Mouse (Mus musculus) adrenal gland, adult 10 weeks (tissue): ENCODE results near the gene Fam189b. TPM values are rescaled to one million over a fixed set of nuclear protein-coding genes. Genes with fewer than 3 reads are reported as not detected.

Experiments
- polyA plus RNA-seq: library from polyadenylated mRNA; stranded (reverse); fragments of 350-450 nt; fragmentation: Illumina TruSeq; extraction: RNeasy Lipid Tissue Mini Kit (QIAGEN cat#74804); gene quantifications from one replicate; pipeline ENCODE4 v1.2.3, GENCODE M21; 2014; ENCODE audit warnings: low read depth, low replicate concordance

Gene Fam189b
- polyA plus RNA-seq: 0.47 TPM

DNA sequence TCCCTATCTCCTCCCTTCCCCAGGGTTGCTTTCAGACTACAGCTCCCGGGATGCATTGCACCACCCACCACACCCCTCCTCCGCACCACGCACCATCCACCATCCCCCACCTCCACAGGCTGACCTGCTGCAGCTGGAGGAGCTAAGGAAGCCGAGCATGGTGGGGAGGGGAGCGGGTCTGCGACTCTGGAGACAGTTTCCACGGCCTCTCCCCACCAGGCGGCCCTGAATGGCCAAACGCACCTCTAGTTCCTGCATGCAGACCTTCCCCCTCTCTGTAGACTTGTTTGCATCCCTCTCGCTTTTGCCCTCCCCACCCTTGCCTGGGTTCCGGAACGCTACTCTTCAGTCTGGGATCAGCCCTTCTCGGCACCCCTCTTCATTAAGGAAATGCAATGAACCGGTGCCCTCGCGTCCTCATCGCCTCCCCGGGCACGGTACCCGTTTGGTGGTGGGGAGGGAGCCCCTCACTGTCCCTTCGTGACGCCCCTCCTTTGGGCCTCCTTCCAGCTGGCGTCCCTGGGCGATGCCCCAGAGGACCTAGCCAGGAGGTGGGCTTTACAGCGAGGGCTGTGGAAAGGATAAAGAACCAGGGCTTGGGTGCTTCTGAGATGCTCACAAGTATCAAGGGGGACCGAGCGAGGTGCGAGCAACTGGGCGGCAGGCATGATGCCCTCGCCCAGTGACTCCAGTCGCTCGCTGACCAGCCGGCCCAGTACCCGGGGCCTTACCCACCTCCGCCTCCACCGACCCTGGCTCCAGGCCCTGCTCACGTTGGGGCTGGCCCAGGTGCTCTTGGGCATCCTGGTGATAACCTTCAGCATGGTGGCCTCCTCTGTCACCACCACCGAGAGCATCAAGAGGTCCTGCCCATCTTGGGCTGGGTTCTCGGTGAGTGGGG is at the start of gene Fam189b:
TSS of gene Fam189b (plus strand) at position 86 of the 901 bp plus-strand sequence.

DNA sequence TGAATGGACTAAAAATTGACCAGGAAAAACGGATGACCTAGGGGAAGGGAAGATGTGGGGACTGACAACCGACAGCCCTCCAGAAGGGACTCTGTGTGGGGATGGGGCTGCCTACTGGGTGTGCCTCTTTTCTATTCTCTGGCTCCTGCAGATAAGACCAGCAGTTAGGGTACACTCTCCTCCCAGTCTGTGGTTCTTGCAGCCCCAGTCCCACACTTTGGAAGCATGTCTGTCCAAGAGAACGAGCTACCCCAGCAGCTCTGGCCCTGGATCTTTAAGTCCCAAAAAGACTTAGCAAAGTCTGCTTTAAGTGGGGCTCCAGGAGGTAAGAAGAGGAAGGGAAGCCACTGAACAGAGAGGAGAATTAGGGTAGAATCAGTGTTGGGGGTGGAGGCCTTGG is 47.0 kb upstream of the Fam189b start, which contains the start of gene Pklr:
TSS of gene Pklr (plus strand) at position 185 of the 400 bp plus-strand sequence.

GRCm38 (mm10) chr3:89159616-89160344 is 23.2 kb upstream of the Fam189b start, which contains the start of gene Hcn3:
TSS of gene Hcn3 (minus strand) at chr3:89160196.

DNA sequence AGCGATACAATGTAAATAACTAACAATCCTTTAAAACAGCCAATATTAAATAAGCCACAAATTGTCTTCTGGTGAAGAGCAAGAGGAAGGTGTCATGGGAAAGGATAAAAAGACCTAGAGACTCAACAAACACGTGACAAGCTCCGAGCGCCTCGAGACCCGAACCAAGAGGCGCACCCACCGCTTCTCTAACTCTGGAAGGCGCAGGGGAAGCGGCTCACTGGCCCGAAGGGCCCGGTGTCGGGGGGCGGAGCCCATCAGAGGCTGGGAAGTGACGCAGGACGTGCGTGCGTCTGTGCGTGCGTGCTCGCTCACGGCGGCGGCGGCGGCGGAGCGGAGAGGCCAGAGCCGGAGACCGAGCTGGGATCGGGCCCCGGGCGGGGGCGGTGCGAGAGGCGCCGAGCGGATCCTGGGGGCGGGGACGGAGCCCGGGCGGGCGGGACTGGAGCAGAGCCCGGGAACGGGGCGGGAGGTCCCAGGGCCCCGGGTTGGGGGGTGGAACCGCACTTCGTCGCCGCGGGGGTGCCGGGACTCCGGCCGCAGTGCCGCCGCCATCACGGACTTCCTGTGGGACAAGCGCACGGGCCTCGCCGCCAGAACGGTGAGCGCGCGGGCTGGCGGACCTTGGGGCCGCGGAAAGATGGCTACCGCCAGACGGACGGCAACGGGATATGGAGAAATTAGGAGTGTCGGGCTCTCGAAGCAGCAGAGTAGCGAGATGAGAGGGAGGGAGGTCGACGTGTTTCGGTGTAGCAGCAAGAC is 18.3 kb upstream of the Fam189b start, which contains the start of gene Clk2:
TSS of gene Clk2 (plus strand) at position 290 of the 762 bp plus-strand sequence.

GRCm38 (mm10) chr3:89177242-89178106 is 5.5 kb upstream of the Fam189b start, which contains the start of gene Scamp3:
TSS of gene Scamp3 (plus strand) at chr3:89177473.

DNA sequence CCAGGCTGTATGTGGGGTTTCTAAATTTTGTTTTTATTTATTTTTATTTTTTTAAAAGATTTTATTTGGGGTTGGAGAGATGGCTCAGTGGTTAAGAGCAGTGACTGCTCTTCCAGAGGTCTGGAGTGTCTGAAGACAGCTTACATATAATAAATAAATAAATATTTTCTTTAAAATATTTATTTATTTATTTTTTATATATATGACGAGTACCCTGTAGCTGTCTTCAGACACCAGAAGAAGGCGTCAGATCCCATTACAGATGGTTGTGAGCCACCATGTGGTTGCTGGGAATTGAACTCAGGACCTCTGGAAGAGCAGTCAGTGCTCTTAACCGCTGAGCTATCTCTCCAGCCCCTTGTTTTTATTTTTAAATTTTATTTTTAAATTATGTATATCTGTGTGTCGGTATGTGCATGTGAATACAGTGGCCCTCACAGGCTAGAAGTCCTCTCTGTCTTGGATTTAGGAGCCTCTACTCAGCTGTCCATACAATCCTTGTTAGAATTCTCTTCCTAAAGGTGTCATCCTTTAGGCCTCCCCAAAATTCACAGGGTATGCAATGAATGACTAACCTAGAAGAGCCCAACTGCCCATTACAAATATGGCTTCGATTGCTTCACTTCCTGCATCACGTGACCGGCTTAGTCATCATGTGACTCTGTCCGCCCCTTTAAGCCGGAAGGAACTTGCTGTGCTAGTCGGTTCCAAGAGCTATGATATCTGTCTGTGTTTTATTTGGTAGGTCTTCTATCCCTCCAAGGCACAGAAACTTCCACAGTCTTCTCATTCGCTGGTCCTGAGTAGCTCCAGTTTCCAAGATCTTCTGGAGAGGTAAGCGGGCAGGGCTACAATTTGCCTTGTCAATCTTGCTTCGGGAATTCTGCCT is 19.6 kb downstream of the Fam189b start, which contains the start of gene Gba:
TSS of gene Gba (plus strand) at position 676 of the 889 bp plus-strand sequence.

DNA sequence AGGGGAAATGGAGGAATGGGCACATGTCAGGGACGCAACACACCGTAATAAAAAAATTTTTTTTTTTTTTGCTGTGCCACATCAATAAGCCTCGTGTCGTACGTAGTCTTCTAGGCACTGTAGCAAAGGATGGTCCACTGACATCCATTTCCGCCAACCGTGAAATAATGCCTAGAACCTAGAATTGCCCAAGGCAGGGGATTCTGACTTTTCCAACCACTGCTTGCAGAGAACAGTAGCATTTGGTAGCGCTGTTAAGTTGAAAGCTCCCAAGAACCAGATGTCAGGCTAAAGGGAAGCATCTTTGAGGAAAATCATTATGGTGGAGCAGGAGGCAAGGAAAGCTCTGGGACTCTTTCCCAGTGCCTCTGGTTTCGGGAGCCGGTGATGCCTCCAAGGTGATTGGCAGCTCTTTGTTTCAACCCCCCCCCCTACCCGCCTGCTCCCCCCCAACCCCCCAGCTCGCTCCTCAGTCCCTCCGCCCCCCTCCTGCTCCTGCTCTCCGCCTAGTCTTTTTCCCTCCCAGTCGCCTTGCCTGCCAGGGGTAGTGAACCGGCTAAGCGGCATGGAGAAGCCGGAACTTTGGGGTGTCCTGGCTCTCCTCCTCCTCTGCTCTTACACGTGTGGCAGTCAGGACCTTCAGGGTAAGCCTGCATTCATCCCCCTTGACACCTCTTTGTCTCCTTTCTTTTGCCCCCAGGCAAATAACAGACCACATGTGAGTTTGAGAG is 31.9 kb downstream of the Fam189b start, which contains the start of gene Thbs3:
TSS of gene Thbs3 (plus strand) at position 500 of the 731 bp plus-strand sequence.

GRCm38 (mm10) chr3:89226900-89227299 is 44.0 kb downstream of the Fam189b start, which contains the start of gene Mtx1:
TSS of gene Mtx1 (minus strand) at chr3:89227088.

DNA sequence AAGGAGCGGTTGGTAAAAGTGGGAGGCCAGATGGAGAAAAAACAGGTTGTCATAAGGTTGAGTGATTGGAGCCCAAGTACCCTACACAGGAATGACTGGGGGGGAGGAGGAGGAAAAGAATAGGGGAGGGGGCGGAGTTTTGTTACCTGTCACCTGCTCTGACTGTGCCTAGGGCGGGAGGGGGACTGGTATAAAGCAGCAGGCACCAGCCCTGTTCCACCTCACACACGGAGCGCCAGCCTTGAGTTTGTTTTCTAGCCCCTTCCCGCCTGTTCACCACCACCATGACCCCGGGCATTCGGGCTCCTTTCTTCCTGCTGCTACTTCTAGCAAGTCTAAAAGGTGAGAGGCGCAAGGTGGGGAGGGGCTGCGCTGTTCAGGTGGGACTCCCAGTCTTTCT is 45.9 kb downstream of the Fam189b start, which contains the start of gene Muc1:
TSS of gene Muc1 (plus strand) at position 222 of the 400 bp plus-strand sequence.

Other genes with a start within 250 kb of the Fam189b start
- 63.3 TPM for gene Ash1l, start 232.5 kb upstream of the Fam189b start, polyA plus RNA-seq
- gene Dap3, start 232.0 kb upstream of the Fam189b start, polyA plus RNA-seq: 114 TPM
- 9.4 TPM for gene Rusc1, start 89.8 kb upstream of the Fam189b start, polyA plus RNA-seq
- not detected for gene Gm43738, start 82.0 kb upstream of the Fam189b start, polyA plus RNA-seq
- 43.8 TPM for gene Fdps, start 81.2 kb upstream of the Fam189b start, polyA plus RNA-seq
- gene Pklr, start 47.0 kb upstream of the Fam189b start, polyA plus RNA-seq: not detected
- gene Hcn3, start 22.9 kb upstream of the Fam189b start, polyA plus RNA-seq: 0.76 TPM
- 15.3 TPM for gene Clk2, start 18.3 kb upstream of the Fam189b start, polyA plus RNA-seq
- 15.5 TPM for gene Scamp3, start 5.7 kb upstream of the Fam189b start, polyA plus RNA-seq
- gene Gba, start 19.8 kb downstream of the Fam189b start, polyA plus RNA-seq: 13.1 TPM
- 0.82 TPM for gene Thbs3, start 32.0 kb downstream of the Fam189b start, polyA plus RNA-seq
- gene Mtx1, start 43.9 kb downstream of the Fam189b start, polyA plus RNA-seq: 38.5 TPM
- gene Muc1, start 45.9 kb downstream of the Fam189b start, polyA plus RNA-seq: not detected
- gene Krtcap2, start 62.8 kb downstream of the Fam189b start, polyA plus RNA-seq: 37.0 TPM
- gene Trim46, start 63.2 kb downstream of the Fam189b start, polyA plus RNA-seq: not detected
- gene Dpm3, start 76.2 kb downstream of the Fam189b start, polyA plus RNA-seq: not detected
- gene Slc50a1, start 87.4 kb downstream of the Fam189b start, polyA plus RNA-seq: 16.9 TPM
- gene Efna1, start 98.0 kb downstream of the Fam189b start, polyA plus RNA-seq: 2.7 TPM
- gene Efna3, start 139.8 kb downstream of the Fam189b start, polyA plus RNA-seq: not detected
- gene Efna4, start 154.9 kb downstream of the Fam189b start, polyA plus RNA-seq: not detected
- gene Adam15, start 166.9 kb downstream of the Fam189b start, polyA plus RNA-seq: 12.9 TPM
- not detected for gene Dcst2, start 178.8 kb downstream of the Fam189b start, polyA plus RNA-seq
- gene Dcst1, start 182.1 kb downstream of the Fam189b start, polyA plus RNA-seq: not detected
- 7.4 TPM for gene Zbtb7b, start 211.6 kb downstream of the Fam189b start, polyA plus RNA-seq
- gene Lenep, start 219.7 kb downstream of the Fam189b start, polyA plus RNA-seq: 2.3 TPM
- 1.2 TPM for gene Flad1, start 228.7 kb downstream of the Fam189b start, polyA plus RNA-seq
- 9.6 TPM for gene Cks1b, start 235.2 kb downstream of the Fam189b start, polyA plus RNA-seq
- gene Shc1, start 235.3 kb downstream of the Fam189b start, polyA plus RNA-seq: 39.8 TPM
- 8.5 TPM for gene Pygo2, start 247.1 kb downstream of the Fam189b start, polyA plus RNA-seq